Mouse (Mus musculus): ENCODE measurements at regions not wholly inside any gene's neighbourhood (a gene's known extent, or its start where the extent isn't known, plus 50 kb on each side); places are given as distances from the start of the nearest gene placed in this dataset.
A peak's percentile ranks its signal among the peaks of the same experiment; 100 is the strongest.

- H3K4me2 ChIP-seq (replicated peaks; ENCODE audit: low read depth, low read length), result no peak overlapping the region
- no peak overlapping the region for H3K27ac ChIP-seq (ENCODE audit: low read depth, low read length)
- H3K27me3 ChIP-seq (ENCODE audit: control insufficient read depth, insufficient read depth, low read length), result no peaks in the 10 kb centered on the region
- ATAC-seq (ENCODE audit: low FRiP score, low TSS enrichment), result no peak
- H3K9me3 ChIP-seq (ENCODE audit: control insufficient read depth, low read length), result no peaks in the 10 kb centered on the region
- no peaks in the 10 kb centered on the region for H3K4me1 ChIP-seq (ENCODE audit: control insufficient read depth, insufficient read depth, low read length)
- 88% methylated on average over 2 of the region's 2 CpGs for WGBS
- no peaks in the 10 kb centered on the region for H3K36me3 ChIP-seq (ENCODE audit: control insufficient read depth, insufficient read depth, low read length)
- H3K9ac ChIP-seq (ENCODE audit: low read depth, low read length), result no peak overlapping the region
- no peak overlapping the region for H3K4me3 ChIP-seq (ENCODE audit: low read length)
Observed at GRCm38 (mm10) chr5:46202457-46202772, 345.0 kb upstream of the Lcorl start.

- Histone ChIP-seq H3K27ac (ENCODE audit: low read depth, low read length) (no peak overlapping the region), H3K4me2 (replicated peaks; ENCODE audit: low read depth, low read length) (no peak overlapping the region), H3K4me3 (ENCODE audit: low read length) (no peak overlapping the region), H3K9me3 (ENCODE audit: control insufficient read depth, low read length) (no peaks in the 10 kb centered on the region), H3K4me1 (ENCODE audit: control insufficient read depth, insufficient read depth, low read length) (no peaks in the 10 kb centered on the region), H3K36me3 (ENCODE audit: control insufficient read depth, insufficient read depth, low read length) (no peaks in the 10 kb centered on the region), H3K27me3 (ENCODE audit: control insufficient read depth, insufficient read depth, low read length) (no peaks in the 10 kb centered on the region), H3K9ac (ENCODE audit: low read depth, low read length) (no peak overlapping the region)
- 88% methylated on average over 6 of the region's 6 CpGs for WGBS
- no peak for ATAC-seq (ENCODE audit: low FRiP score, low TSS enrichment)
Observed at GRCm38 (mm10) chr5:46201639-46202456, 344.4 kb upstream of the Lcorl start.

GRCm38 (mm10) chr5:46186908-46187307 is 329.5 kb upstream of the Lcorl start:
- no peak overlapping the region for H3K4me3 ChIP-seq (ENCODE audit: low read length)
- no peaks in the 10 kb centered on the region for H3K27me3 ChIP-seq (ENCODE audit: control insufficient read depth, insufficient read depth, low read length)
- no peak for ATAC-seq (ENCODE audit: low FRiP score, low TSS enrichment)
- no peak overlapping the region for H3K9ac ChIP-seq (ENCODE audit: low read depth, low read length)
- no peak overlapping the region for H3K4me2 ChIP-seq (replicated peaks; ENCODE audit: low read depth, low read length)
- H3K4me1 ChIP-seq (ENCODE audit: control insufficient read depth, insufficient read depth, low read length), result no peaks in the 10 kb centered on the region
- H3K36me3 ChIP-seq (ENCODE audit: control insufficient read depth, insufficient read depth, low read length), result no peaks in the 10 kb centered on the region
- 95% methylated on average over 2 of the region's 2 CpGs for WGBS
- H3K27ac ChIP-seq (ENCODE audit: low read depth, low read length), result no peak overlapping the region
- H3K9me3 ChIP-seq (ENCODE audit: control insufficient read depth, low read length), result no peaks in the 10 kb centered on the region

GRCm38 (mm10) chr5:46182157-46182556 is 324.7 kb upstream of the Lcorl start:
- H3K27me3 ChIP-seq (ENCODE audit: control insufficient read depth, insufficient read depth, low read length), result no peaks in the 10 kb centered on the region
- H3K36me3 ChIP-seq (ENCODE audit: control insufficient read depth, insufficient read depth, low read length), result no peaks in the 10 kb centered on the region
- no peaks in the 10 kb centered on the region for H3K4me1 ChIP-seq (ENCODE audit: control insufficient read depth, insufficient read depth, low read length)
- no peaks in the 10 kb centered on the region for H3K9me3 ChIP-seq (ENCODE audit: control insufficient read depth, low read length)
- no peak overlapping the region for H3K4me3 ChIP-seq (ENCODE audit: low read length)
- H3K27ac ChIP-seq (ENCODE audit: low read depth, low read length), result no peak overlapping the region
- no peak for ATAC-seq (ENCODE audit: low FRiP score, low TSS enrichment)
- H3K9ac ChIP-seq (ENCODE audit: low read depth, low read length), result no peak overlapping the region
- 43% methylated on average over 2 of the region's 2 CpGs for WGBS
- H3K4me2 ChIP-seq (replicated peaks; ENCODE audit: low read depth, low read length), result no peak overlapping the region

GRCm38 (mm10) chr5:46172315-46172714 is 314.9 kb upstream of the Lcorl start:
- no peak for ATAC-seq (ENCODE audit: low FRiP score, low TSS enrichment)
- WGBS, result 42% methylated on average over 3 of the region's 3 CpGs
- Histone ChIP-seq H3K4me1 (ENCODE audit: control insufficient read depth, insufficient read depth, low read length) (no peaks in the 10 kb centered on the region), H3K27me3 (ENCODE audit: control insufficient read depth, insufficient read depth, low read length) (no peaks in the 10 kb centered on the region), H3K27ac (ENCODE audit: low read depth, low read length) (no peak overlapping the region), H3K9me3 (ENCODE audit: control insufficient read depth, low read length) (no peaks in the 10 kb centered on the region), H3K9ac (ENCODE audit: low read depth, low read length) (no peak overlapping the region), H3K4me2 (replicated peaks; ENCODE audit: low read depth, low read length) (no peak overlapping the region), H3K36me3 (ENCODE audit: control insufficient read depth, insufficient read depth, low read length) (no peaks in the 10 kb centered on the region), H3K4me3 (ENCODE audit: low read length) (no peak overlapping the region)

- no peak overlapping the region for H3K4me3 ChIP-seq (ENCODE audit: low read length)
- no peak overlapping the region for H3K9ac ChIP-seq (ENCODE audit: low read depth, low read length)
- no peaks in the 10 kb centered on the region for H3K36me3 ChIP-seq (ENCODE audit: control insufficient read depth, insufficient read depth, low read length)
- H3K9me3 ChIP-seq (ENCODE audit: control insufficient read depth, low read length), result no peaks in the 10 kb centered on the region
- no peak for ATAC-seq (ENCODE audit: low FRiP score, low TSS enrichment)
- no peak overlapping the region for H3K27ac ChIP-seq (ENCODE audit: low read depth, low read length)
- 70% methylated on average over 4 of the region's 4 CpGs for WGBS
- H3K4me2 ChIP-seq (replicated peaks; ENCODE audit: low read depth, low read length), result no peak overlapping the region
- H3K27me3 ChIP-seq (ENCODE audit: control insufficient read depth, insufficient read depth, low read length), result no peaks in the 10 kb centered on the region
- no peaks in the 10 kb centered on the region for H3K4me1 ChIP-seq (ENCODE audit: control insufficient read depth, insufficient read depth, low read length)
Observed at GRCm38 (mm10) chr5:46160774-46161173, 303.4 kb upstream of the Lcorl start.

- H3K27me3 ChIP-seq (ENCODE audit: control insufficient read depth, insufficient read depth, low read length), result no peaks in the 10 kb centered on the region
- ATAC-seq (ENCODE audit: low FRiP score, low TSS enrichment), result no peak
- H3K9me3 ChIP-seq (ENCODE audit: control insufficient read depth, low read length), result no peaks in the 10 kb centered on the region
- no peaks in the 10 kb centered on the region for H3K36me3 ChIP-seq (ENCODE audit: control insufficient read depth, insufficient read depth, low read length)
- H3K9ac ChIP-seq (ENCODE audit: low read depth, low read length), result no peak overlapping the region
- peaks cover 6% of the 10 kb centered on the region; the same call in 1 of the 2 replicates for H3K4me1 ChIP-seq (ENCODE audit: control insufficient read depth, insufficient read depth, low read length)
- no peak overlapping the region for H3K4me2 ChIP-seq (replicated peaks; ENCODE audit: low read depth, low read length)
- WGBS, result 76% methylated on average over 3 of the region's 3 CpGs
- H3K4me3 ChIP-seq (ENCODE audit: low read length), result no peak overlapping the region
- no peak overlapping the region for H3K27ac ChIP-seq (ENCODE audit: low read depth, low read length)
Observed at GRCm38 (mm10) chr5:46151973-46152372, 294.6 kb upstream of the Lcorl start.

- H3K4me1 ChIP-seq (ENCODE audit: control insufficient read depth, insufficient read depth, low read length), result peaks cover 6% of the 10 kb centered on the region; the same call in 1 of the 2 replicates
- H3K4me2 ChIP-seq (replicated peaks; ENCODE audit: low read depth, low read length), result no peak overlapping the region
- H3K27me3 ChIP-seq (ENCODE audit: control insufficient read depth, insufficient read depth, low read length), result no peaks in the 10 kb centered on the region
- H3K36me3 ChIP-seq (ENCODE audit: control insufficient read depth, insufficient read depth, low read length), result no peaks in the 10 kb centered on the region
- no peak for ATAC-seq (ENCODE audit: low FRiP score, low TSS enrichment)
- no peaks in the 10 kb centered on the region for H3K9me3 ChIP-seq (ENCODE audit: control insufficient read depth, low read length)
- no peak overlapping the region for H3K4me3 ChIP-seq (ENCODE audit: low read length)
- H3K9ac ChIP-seq (ENCODE audit: low read depth, low read length), result no peak overlapping the region
- no peak overlapping the region for H3K27ac ChIP-seq (ENCODE audit: low read depth, low read length)
- WGBS, result 50% methylated on average over 6 of the region's 6 CpGs
Observed at GRCm38 (mm10) chr5:46150825-46151224, 293.4 kb upstream of the Lcorl start.

- Histone ChIP-seq H3K4me1 (ENCODE audit: control insufficient read depth, insufficient read depth, low read length) (peaks cover 6% of the 10 kb centered on the region; the same call in 1 of the 2 replicates), H3K4me3 (ENCODE audit: low read length) (no peak overlapping the region), H3K27me3 (ENCODE audit: control insufficient read depth, insufficient read depth, low read length) (no peaks in the 10 kb centered on the region), H3K27ac (ENCODE audit: low read depth, low read length) (no peak overlapping the region), H3K4me2 (replicated peaks; ENCODE audit: low read depth, low read length) (no peak overlapping the region), H3K36me3 (ENCODE audit: control insufficient read depth, insufficient read depth, low read length) (no peaks in the 10 kb centered on the region), H3K9me3 (ENCODE audit: control insufficient read depth, low read length) (no peaks in the 10 kb centered on the region), H3K9ac (ENCODE audit: low read depth, low read length) (no peak overlapping the region)
- ATAC-seq (ENCODE audit: low FRiP score, low TSS enrichment), result peak; percentile 75; the same call in 1 of the 2 replicates
- 64% methylated on average over 6 of the region's 6 CpGs for WGBS
Observed at GRCm38 (mm10) chr5:46149851-46150615, 292.6 kb upstream of the Lcorl start.

Data from kidney, embryonic 14.5 days (tissue).